Mouse (Mus musculus): ENCODE measurements at regions not wholly inside any gene's neighbourhood (a gene's known extent, or its start where the extent isn't known, plus 50 kb on each side); places are given as distances from the start of the nearest gene placed in this dataset.

DNA sequence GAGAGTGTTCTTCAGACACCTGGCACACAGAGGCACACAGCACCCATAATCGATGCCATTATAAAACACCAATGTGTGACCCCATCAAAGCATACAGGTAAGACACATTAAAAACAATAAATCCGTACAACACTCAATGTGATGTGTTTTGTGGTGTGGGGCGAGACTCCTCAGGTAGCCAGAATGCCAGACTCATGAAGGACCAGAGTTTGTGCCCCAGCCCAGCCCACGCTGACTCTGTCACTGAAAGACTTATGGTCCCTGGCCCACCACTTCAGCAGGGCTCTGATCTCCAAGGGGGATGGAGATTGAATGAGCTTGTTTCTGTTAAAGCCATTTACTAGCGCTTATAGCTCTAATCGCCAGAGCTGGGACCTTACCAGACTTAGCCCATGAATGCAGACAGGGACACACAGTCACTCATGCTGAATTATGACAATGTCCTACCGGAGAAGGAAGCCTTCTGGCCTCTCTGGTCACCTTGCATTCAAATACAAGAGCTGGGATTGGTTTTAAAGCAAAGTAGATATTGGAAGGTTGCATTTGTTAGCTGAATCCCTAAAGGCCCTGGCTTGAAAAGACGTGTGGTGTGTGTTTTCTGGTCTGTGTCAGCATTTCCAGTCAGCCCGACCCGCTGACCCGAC, 112.1 kb upstream of the Cpm start:
- DNase-seq (ENCODE audit: low spot score in 2 of 2) = no peak

DNA sequence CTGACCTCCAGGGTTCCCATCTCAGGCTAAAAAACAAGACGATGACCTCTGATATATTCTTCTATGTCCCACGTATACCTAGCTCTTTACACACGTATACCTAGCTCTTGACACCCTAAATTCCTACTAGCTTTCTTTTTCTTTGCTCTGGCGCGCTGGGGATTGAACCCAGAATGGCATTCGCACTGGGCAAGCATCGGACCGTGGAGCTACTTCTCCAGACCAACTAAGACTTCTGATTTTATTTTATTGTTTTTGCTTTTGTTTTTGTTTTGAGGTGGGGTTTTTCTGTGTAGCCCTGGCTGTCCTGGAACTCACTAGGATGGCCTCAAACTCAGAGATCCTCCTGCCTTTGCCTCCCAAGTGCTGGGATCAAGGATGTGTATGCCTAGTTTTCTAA, 112.8 kb upstream of the Cpm start:
- DNase-seq (ENCODE audit: low spot score in 2 of 2) = no peak

DNA sequence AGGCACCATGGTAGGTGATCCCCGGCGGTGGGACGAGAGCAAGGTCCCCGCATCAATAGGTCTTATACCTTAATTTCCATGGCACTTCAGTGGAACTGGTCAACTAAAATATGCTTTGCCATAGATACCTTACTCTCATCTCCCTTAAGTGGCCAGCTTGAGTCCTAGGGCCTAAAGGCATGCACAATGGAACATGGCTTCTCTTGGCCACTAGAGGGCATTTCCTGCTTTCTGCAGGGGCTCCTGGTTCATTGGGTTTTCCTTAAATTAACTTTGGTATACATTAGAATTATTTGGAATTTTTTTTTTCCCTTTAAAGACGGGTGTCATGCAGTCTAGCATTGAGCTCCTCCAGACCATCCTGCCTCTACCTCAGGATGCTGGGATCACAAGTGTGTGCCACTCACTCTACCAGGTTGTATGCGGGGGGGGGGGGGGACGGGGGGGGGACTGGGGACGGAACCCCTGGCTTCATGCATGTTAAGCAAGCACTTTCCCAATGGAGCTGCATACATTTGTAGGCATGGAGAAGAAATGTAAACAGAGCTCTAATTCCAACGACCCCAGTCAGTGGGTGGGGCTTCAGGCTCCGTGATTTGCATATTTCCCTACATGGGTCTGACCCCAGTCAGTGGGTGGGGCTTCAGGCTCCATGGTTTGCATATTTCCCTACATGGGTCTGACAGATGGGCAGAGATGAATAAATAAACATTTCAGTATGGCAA, 113.4 kb upstream of the Cpm start:
- DNase-seq (ENCODE audit: low spot score in 2 of 2) = peak in 1 of 2 experiments; percentile 27

DNA sequence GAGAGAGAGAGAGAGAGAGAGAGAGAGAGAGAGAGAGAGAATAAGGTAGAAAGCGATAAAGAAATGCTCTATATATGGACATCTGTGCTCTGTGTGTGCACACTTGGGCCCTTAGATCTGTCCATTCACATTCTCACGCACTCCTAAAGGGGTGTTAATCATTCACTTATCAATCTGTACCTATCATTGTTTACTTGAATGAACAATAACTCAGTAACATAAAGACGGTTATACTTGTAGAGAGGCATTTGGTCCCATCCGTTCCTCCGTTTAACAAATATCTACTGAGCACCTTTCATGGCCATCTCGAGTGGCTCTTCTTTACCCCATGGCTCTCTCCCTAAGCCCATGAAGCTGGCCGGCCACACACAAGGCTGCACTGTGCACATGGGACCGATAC, 114.3 kb upstream of the Cpm start:
- DNase-seq (ENCODE audit: low spot score in 2 of 2) = no peak

DNA sequence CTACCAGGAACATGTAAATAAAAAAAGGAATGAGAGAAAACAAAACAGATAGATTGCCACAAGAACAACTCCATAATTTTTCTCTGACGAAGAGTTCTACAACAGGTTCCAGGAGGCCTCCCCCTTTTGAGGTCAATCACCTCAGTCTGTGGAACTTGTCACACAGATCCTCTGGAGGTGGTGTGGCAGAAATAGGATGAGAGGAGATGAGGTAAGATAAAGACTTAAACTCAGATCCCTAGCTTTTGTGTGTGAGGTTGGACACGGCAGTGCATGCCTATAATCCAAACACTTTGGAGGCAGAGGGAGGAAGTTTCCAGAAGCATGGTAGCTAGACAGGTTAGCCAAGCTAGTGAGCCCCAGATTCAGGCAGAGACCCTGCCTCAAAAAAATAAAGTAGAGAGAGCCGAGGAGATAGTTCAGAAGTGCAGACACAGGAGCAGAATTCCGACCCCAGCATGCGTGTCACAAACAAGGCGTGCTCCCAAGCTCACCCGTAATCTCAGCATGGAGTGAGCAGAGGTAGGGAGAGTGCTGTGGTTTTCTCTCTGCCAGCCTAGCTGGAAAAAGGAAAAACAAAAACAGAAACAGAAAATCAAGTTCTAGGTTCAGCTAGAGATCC, 115.3 kb upstream of the Cpm start:
- DNase-seq (ENCODE audit: low spot score in 2 of 2) = no peak

DNA sequence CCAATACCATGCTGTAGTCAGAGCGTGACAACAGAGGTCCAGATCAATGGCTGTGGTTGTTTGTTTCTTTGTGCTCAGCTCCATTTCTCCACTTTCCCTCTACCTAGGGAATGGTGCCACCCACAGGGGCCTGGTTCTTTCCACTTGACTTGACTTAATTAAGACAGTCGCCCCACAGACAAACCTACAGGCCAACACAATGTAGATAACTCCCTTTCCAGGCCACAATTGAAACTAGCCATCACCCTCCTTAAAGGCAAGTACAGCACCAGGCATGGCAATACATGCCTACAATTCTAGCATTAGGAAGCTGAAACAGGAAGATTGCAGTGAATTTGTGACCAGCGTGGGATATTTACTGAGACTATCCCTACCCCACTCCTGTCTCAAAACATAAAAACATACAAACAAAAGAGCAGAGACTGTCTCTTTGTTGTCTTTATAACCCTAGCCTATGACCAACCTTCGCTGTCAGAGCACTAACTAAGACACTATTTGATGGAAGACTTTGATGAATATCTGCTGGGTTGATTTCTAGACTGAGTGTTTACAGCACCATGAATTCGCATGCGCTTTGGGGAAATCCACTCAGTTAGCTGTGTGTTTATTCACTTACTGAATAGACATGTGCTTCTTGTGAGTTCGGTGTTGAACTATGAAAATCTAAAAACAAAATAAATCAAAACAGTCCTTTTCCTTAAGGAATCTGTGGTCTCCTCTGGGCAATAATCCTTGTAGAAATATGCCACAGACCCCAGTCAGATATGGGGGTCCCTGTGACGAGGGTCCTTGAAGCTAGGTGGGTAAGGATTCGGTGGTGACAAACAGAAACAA, 116.7 kb upstream of the Cpm start:
- DNase-seq (ENCODE audit: low spot score in 2 of 2) = no peak

DNA sequence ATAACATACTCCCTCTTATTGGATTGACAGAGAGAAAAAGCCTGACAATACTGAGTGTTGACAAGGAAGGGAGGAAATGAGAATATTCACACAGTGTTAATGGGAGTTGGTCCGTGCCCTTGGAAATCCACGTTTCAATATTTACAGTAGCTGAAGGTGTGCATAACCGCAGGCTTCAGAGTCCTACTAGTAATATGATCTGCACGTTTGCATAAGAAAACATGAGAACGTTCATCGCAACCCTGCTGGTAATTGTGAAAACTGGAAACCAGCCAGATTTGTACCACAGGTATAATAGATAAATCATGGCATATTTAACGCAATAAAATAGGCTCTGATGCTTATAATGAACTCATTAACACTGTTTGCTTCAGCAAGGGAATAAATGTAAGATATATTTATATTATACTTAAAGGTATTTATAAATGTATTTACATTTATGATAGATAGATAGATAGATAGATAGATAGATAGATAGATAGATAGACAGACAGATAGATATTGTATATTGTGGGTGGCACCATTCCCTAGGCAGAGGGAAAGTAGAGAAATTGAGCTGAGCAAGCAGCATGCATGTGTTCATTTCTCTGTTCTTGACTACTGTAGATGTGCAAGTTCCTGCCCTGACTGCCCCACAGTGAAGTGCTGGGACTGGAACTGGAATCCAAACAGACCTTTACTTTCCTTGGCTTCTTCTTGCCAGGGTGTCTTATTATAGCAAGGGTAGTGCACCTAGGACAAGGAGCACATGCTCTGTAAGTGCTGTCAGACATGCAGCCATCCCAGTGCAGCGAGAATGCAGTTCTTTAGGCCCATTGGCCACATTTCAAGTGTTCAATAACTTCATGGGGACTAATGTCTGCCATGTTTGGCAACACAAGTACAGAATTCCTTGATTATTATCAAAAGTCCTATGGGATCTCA, 117.6 kb upstream of the Cpm start:
- no peak for DNase-seq (ENCODE audit: low spot score in 2 of 2)

DNA sequence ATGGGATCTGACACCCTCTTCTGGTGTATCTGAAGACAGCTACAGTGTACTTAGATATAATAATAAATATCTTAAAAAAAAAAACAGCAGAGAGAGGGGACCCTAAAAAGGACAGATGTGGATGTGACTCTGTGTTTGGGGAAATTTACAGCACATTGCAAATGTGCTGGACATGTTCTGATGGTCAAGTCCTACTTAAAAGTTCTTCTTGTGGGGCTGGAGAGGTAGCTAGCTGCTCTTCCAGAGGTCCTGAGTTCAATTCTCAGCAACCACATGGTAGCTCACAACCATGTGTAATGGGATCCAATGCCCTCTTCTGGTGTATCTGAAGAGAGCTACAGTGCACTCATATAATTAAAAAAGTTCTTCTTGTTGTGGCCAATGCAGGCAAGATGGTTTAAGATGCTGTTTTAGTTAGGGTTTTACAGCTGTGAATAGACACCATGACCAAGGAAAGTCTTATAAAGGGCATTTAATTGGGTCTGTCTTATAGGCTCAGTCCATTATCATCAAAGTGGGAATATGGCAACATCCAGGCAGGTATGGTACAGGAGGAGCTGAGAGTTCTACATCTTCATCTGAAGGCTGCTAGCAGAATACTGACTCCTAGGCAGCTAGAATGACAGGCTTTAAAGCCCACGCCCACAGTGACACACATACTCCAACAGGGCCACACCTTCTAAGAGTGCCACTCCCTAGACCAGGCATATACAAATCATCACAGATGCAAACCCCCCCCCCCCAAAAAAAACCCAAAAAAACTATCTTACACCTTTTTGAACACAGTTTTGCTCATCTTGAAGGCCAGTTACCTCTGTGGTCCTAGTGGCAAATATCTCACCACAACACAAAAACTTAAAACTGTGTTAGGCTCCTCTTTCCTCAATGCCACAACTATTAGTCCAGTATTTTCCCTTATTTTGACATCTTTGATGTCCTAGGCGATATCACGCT, 118.5 kb upstream of the Cpm start:
- no peak for DNase-seq (ENCODE audit: low spot score in 2 of 2)

DNA sequence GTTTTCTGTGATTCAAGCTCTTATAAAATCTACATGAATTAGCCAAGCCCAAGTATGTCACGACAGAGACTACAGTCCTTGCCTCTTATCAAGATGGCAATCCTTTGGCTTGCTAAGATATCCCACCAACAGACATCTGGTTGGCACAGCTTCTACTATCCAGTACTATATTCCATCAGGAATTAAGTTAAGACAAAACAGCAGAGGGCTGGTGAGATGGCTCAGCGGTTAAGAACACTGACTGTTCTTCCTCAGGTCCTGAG, 119.1 kb upstream of the Cpm start:
- DNase-seq (ENCODE audit: low spot score in 2 of 2) = no peak

DNA sequence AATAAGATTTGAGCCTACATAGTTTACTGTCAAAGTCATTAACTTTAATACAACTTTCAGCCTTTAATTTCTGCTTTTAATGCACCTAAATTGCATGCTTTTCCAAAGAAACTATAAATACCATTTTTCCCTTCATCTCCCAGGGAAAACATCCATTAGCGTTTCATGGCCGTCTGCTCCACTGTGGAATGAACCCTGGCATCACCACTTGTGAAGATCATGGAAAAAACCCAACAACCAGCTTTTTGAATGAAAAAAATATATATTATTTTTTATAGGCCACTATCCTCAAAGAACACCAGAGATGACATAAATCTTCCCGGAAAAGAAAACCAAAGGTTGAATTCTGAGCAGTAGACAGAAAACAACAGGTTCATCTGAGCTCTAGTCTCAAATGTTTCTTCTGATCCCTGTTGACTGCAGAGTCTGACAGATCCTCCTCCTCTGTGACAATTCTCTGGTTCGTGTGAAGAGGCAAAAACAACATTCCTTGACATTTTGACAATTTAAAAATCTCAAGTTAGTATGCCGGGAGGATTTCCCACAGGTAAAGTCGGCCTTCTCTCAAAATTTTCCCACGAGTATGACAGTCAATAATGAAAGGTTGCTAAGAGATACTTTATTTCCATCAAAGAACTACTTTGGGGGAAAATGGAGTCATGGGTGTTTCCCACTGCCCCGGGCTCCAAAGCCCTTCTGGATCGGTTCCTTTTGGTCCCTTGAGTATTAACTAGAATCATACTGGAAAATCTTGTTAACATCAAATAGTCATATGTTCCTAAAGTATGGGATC, 119.7 kb upstream of the Cpm start:
- no peak for DNase-seq (ENCODE audit: low spot score in 2 of 2)

DNA sequence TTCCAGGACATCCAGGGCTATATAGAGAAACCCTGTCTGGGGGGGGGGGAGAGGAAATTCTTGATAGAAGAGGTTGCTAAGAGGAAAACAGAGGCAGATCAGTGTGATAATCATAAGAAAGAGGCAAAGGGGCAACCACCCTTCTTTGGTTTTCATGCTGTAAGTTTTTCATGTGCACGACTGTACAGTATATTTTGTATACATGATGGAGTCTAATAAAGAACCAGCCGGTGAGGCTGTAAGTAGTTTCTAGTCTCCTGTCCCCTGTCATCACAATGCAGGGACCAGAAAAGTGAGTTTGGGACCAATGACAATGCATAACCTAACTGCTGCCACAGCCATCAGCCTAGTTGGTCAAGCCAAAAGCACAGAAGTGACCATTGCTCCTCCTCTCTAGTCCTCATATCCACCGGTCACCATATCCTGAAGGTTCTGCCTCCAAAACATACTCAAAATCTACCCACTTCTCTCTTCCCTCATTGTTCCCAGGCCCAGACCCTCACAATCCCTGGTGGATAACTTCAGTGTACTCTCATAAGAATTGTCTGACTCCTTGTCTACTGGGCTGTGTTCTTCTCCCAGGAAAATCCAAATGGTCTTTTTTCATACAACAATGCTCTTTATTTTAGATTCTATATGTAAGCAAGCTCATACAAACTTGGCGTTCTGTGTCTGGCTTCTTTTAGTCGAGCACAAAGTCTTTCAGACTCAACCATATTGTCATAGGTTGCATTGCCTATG, 122.9 kb upstream of the Cpm start:
- DNase-seq (ENCODE audit: low spot score in 2 of 2) = no peak

DNA sequence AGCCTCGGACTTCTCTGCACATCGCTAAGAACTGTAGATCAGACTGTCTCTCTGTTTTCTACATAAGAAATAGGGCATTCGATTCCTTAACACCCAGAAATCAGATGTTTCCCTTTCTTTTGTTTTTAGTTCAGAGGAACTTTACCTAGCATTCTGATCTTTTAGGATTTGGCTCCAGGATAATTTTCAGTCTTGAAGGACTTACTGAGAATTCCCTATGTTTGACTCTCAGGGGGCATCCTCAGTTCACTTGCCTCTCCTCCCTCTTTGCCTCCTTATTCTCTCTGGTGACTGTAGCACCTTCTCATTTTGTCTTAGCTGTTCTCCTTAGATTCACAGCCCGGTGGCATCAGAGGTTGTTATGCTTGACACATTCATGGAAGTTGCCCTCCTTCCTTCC, 123.8 kb upstream of the Cpm start:
- no peak for DNase-seq (ENCODE audit: low spot score in 2 of 2)

DNA sequence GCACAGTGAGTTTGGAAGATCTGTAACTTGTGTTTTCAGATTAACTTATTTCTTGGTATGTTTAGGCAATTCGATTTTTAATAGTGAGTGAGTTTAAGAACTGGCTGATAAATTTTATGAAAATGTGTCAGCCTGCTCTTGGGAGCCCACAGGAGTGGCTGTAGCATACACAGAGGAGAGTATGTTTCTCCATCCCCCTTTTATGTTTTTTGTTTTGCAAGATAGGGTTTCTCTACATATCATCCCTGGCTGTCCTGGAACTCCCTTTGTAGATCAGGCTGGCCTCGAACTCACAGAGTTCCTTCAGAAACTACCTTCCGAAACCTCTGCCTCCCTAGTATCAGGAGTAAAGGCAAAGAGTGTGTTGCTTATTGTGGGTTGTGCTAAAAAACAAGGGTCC, 124.2 kb upstream of the Cpm start:
- no peak for DNase-seq (ENCODE audit: low spot score in 2 of 2)

DNA sequence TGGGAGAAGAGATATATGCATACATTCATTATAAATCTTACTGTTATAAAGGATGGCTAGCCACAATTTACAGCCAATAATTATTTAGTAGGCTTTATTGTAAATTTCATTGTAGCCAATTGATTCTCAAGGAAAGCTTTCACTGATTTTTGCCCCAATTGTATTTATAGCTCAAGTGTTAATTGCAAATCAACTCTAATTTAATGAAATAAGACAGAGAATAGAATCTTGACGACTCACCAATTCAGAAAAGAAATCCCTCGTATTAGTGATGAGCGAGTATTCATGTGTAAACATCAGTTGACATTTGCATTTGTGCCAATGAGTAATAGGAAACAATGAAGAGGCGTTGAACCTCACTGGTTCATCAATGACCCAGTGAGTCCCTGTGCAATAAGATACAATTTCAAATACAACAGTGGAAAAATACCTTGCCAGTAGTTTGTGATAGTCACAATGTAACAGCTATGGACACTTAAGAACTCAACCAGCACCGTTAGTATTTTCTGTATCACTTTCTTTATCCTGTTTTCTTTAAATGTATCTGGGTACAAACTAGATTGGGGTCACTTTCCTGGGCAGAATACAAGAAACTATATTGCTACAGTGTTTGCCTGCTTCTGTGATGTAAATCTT, 124.6 kb upstream of the Cpsf6 start:
- no peak for DNase-seq (ENCODE audit: low spot score in 2 of 2)

DNA sequence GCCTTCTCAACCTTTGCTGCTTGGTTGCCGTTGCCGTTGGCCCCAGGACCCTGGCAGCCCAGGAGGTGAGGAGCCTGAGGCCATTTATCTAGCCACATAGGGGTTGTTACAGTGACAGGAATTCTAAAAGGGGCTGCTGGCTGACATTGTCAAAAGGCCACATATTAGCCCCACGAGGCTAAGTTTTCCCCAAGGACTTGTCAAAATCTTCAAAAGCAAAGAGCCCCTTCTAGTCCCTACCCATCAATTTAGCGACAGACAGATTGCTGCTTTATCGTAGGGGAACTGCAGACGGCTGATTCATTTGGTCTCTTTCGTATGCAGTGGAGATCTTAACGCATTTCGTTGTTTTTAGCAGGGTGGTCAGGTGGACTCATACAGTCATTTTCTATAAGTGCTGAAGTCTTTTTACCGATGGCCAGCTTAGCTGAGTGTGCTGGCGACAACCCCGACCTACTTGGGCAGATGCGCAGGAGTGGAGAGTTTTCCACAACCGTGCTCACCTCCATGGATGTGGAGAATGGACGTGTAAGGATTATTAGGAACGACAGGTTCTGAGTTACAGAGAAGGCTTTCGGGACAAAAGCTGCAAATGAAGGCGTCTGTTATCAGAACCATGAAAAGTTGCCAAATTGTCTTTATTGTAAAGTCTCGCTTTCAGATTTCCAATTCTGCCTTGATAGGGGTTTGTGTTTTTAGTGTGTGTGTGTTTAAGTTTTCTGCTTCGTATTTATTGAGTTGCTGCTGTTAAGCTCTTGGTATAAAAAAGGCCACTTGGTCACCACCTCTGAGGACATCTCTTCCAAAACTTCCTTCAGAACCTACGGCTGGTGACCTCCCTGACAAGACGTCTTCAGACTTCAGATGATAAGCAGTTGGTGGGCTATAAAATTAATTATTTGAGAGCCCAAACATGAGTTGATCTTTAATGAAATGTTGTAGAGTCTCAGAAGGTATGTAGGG, 123.7 kb upstream of the Cpsf6 start:
- DNase-seq (ENCODE audit: low spot score in 2 of 2) = no peak

DNA sequence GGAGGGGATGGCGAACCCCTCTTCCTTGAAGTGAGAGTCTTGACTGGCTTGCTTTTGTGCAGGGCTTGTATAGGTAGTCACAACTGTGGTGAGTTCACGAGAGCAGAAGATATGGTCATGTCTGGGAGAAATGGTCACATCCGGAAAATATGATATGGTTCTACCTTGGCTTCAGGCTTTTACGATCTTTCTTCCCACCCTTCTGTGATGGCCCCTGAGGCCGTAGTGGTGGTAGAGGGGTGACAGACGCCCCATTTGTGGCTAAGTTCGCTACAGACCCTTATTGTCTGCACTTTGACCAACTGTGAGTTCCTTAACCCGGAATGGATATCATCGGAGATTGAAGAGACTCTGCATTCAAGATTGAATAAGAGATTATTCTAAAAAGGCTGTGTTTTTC, 122.9 kb upstream of the Cpsf6 start:
- DNase-seq (ENCODE audit: low spot score in 2 of 2) = no peak

DNA sequence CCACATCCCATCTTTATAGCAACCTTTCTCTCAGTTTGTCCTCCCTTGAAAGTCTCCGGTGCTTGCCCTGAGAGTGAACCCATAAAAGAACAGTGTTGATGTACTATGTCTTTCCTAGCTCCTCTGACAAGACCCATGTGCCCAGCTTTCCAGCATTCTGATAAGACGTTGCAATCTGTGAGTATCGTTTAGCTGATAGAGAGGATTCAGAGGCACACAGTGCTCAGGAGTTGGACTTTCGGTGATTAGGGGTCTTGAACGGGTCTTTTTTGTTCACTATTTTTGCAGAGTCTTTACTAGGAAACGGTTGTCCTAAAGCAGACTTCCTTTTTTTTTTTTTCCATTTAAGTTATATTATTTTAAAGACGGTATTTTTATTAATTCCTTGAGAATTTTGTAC, 122.3 kb upstream of the Cpsf6 start:
- DNase-seq (ENCODE audit: low spot score in 2 of 2) = no peak
